ENCODE assay signal across 20 mouse cellular contexts in the genomic region with DNA sequence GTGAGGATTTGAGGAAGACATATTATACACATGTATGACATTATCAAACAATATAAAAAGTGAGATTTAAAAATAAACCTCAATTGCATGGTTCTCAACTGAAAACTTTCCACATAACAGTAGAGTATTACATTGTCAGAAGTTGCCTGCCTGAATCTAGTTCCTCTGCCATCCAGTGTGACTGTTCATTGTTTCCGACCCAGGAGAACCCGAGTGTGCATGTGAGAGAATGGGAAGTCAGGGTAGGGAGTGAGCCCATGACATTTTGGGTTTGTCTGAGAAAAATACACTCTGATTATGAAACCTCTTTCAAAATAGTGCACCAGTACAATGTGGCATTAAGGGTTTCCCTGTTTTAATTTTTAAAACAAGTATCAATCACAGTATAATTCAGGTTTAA.
"Had no signal": no experiment of that assay in that cellular context is flagged by ENCODE, and none has a peak within 500 bp of the region (broad histone marks: within the 10 kb centered on the region; RNA-seq: fewer than 3 reads in every experiment).

No protein-coding gene starts in this region.

- H3K4me3 ChIP-seq: layer of hippocampus, adult 2 months; liver, embryonic 12.5 days; liver, embryonic 15.5 days; lung, embryonic 15.5 days; megakaryocyte, embryonic 14.5 days; midbrain, embryonic 10.5 days; midbrain, embryonic 13.5 days had no signal

- DNase-seq: kidney, adult 2 months; kidney, postnatal 25 days; layer of hippocampus, adult 9-11 months; lung, adult 18-20 months; lung, postnatal 10 days; lung, postnatal 36 days; right cerebral cortex, postnatal 25 days; thymus, adult 2 months; thymus, postnatal 14 days; thymus, postnatal 4 days had no signal

- ATAC-seq: intestine, postnatal 0 days; liver, embryonic 12.5 days; midbrain, embryonic 13.5 days; midbrain, embryonic 16.5 days had no signal

- H3K27ac ChIP-seq: kidney, postnatal 0 days; layer of hippocampus, adult 2 months; liver, embryonic 12.5 days; liver, embryonic 15.5 days; lung, embryonic 15.5 days; midbrain, embryonic 10.5 days; midbrain, embryonic 13.5 days had no signal

- H3K4me2 ChIP-seq: liver, embryonic 12.5 days; liver, embryonic 15.5 days; lung, embryonic 15.5 days; midbrain, embryonic 13.5 days had no signal

- H3K27me3 ChIP-seq: liver, embryonic 12.5 days; liver, embryonic 15.5 days; lung, embryonic 15.5 days had no signal

- H3K36me3 ChIP-seq: liver, embryonic 15.5 days; lung, embryonic 15.5 days; midbrain, embryonic 10.5 days; midbrain, embryonic 13.5 days had no signal

- H3K4me1 ChIP-seq: liver, embryonic 12.5 days; liver, embryonic 15.5 days; lung, embryonic 15.5 days; midbrain, embryonic 10.5 days; midbrain, embryonic 13.5 days had no signal

- H3K9ac ChIP-seq: liver, embryonic 12.5 days; liver, embryonic 15.5 days; lung, embryonic 15.5 days; midbrain, embryonic 13.5 days had no signal

- H3K9me3 ChIP-seq: liver, embryonic 12.5 days; liver, embryonic 15.5 days; lung, embryonic 15.5 days; megakaryocyte, embryonic 14.5 days; midbrain, embryonic 10.5 days; midbrain, embryonic 13.5 days had no signal
